Mouse (Mus musculus) embryonic facial prominence, embryonic 14.5 days (tissue): ENCODE measurements around the gene Ankrd49. TPM values are rescaled to one million over a fixed set of nuclear protein-coding genes. Genes with fewer than 3 reads are reported as not detected.

ENCODE experiments used
- ATAC-seq: fragments of 200-750 bp; cut with Nextera tagmentation; 2 replicates; pipeline ENCODE4 v1.8.0; 2017; ENCODE audit warnings: low read depth, moderate number of reproducible peaks, moderate TSS enrichment
- DNase-seq: peaks from one replicate; pipeline ENCODE4 v3.0.0-alpha.2; 2015; ENCODE audit warnings: low spot score
- H3K27ac ChIP-seq: fragments of 300-500 bp; sonication (generic); replicated peaks from 2 replicates; pipeline ENCODE4 v1.5.1; 2014; ENCODE audit warnings: low read depth, mild to moderate bottlenecking, low read length, moderate library complexity
- H3K27me3 ChIP-seq: fragments of 300-500 bp; sonication (generic); replicated peaks from 2 replicates; pipeline ENCODE4 v1.6.1; 2014; ENCODE audit warnings: low read length; ENCODE audit not compliant: control insufficient read depth, insufficient read depth
- H3K36me3 ChIP-seq: fragments of 300-500 bp; sonication (generic); 2 replicates; pipeline ENCODE4 v1.6.1; 2014; ENCODE audit warnings: low read length, mixed read lengths; ENCODE audit not compliant: control insufficient read depth, insufficient read depth
- H3K4me1 ChIP-seq: fragments of 300-500 bp; sonication (generic); 2 replicates; pipeline ENCODE4 v1.6.1; 2014; ENCODE audit warnings: antibody characterized with exemption, low read length; ENCODE audit not compliant: control insufficient read depth, insufficient read depth
- H3K4me2 ChIP-seq: fragments of 300-500 bp; sonication (generic); 2 replicates; pipeline ENCODE4 v1.6.1; 2014; ENCODE audit warnings: low read depth, mild to moderate bottlenecking, low read length, moderate library complexity, mixed read lengths
- H3K4me3 ChIP-seq: fragments of 300-500 bp; sonication (generic); 2 replicates; pipeline ENCODE4 v1.5.1; 2014; ENCODE audit warnings: low read depth, mild to moderate bottlenecking, low read length
- H3K9ac ChIP-seq: fragments of 300-500 bp; sonication (generic); 2 replicates; pipeline ENCODE4 v1.6.1; 2014; ENCODE audit warnings: low read depth, mild to moderate bottlenecking, low read length, moderate library complexity, mixed read lengths
- H3K9me3 ChIP-seq: fragments of 300-500 bp; sonication (generic); 2 replicates; pipeline ENCODE4 v1.6.1; 2016; ENCODE audit warnings: low read length; ENCODE audit not compliant: control insufficient read depth
- WGBS: fragments of 180-500 bp; shearing (Covaris S2); extraction: QIAGEN DNeasy Blood & Tissue Kit; methylation state at CpG from one replicate; pipeline ENCODE4 v1.1.7; 2014; 5-methylcytosine and 5-hydroxymethylcytosine counted together
- polyA plus RNA-seq: library from polyadenylated mRNA; unstranded; fragments of >200 nt; fragmentation: Nextera tagmentation; extraction: Ambion mirVana; gene quantifications from 2 replicates; pipeline ENCODE4 v1.2.1, GENCODE M21; 2014

Gene Ankrd49
- polyA plus RNA-seq, 1 experiment from 2014 or later, result 42.3 TPM

GRCm38 (mm10) chr9:14753947-14754346 lies 30.7 kb downstream of the Ankrd49 start:
- Histone ChIP-seq H3K4me2 (no peak overlapping the region), H3K4me1 (no peaks in the 10 kb centered on the region; the same call in none of the 2 replicates), H3K27ac (no peak overlapping the region), H3K9me3 (no peaks in the 10 kb centered on the region), H3K4me3 (no peak overlapping the region), H3K36me3 (no peaks in the 10 kb centered on the region), H3K9ac (no peak overlapping the region), H3K27me3 (peaks cover 6% of the 10 kb centered on the region; the same call in 1 of the 2 replicates)
- DNase-seq (no peak), ATAC-seq (no peak)

- DNase-seq, result peak; percentile 44
- peak; percentile 66 for ATAC-seq
- WGBS, result 0% methylated on average over 15 of the region's 28 CpGs
- Histone ChIP-seq H3K27me3 (peaks cover 6% of the 10 kb centered on the region; the same call in 1 of the 2 replicates), H3K9ac (peak within 1 kb of the TSS; percentile 73), H3K4me1 (no peaks in the 10 kb centered on the region; the same call in none of the 2 replicates), H3K4me3 (peak within 1 kb of the TSS; percentile 57), H3K36me3 (no peaks in the 10 kb centered on the region), H3K4me2 (peak within 1 kb of the TSS; percentile 91), H3K9me3 (no peaks in the 10 kb centered on the region), H3K27ac (no peak within 1 kb of the TSS)
Measured at GRCm38 (mm10) chr9:14752001-14752522, 32.6 kb downstream of the Ankrd49 start, which contains the start of gene Fut4. Fut4 (minus strand) TSS chr9:14752393.

DNA sequence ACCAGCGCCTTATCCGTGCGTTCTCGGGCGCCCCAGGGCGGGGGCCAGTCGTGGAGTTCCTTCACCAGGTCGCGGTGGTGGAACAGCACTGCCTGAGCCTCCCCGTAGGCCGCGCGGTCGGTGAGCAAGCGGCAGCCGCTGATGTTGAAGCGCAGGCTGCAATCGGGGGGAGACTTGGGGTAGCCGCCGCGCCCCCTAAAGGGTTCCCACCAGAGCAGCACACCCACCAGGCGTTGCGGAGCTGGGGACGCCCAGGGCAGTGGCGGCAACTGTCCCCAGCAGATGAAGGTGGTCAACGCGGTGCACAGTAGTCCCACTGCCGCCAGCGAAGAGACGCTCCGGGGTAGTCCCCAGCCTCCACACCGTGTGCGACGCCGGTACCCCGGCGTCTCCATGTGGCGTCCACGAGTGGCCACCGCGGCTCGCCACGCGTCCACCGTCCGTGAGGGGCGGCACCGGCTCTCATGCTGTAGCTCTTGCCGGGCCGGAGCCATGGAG lies 33.1 kb downstream of the Ankrd49 start:
- Histone ChIP-seq H3K27me3 (peaks cover 6% of the 10 kb centered on the region; the same call in 1 of the 2 replicates), H3K9ac (peak overlapping the region; percentile 73), H3K4me2 (peak overlapping the region; percentile 91), H3K27ac (no peak overlapping the region), H3K4me1 (no peaks in the 10 kb centered on the region; the same call in none of the 2 replicates), H3K4me3 (peak overlapping the region; percentile 57), H3K9me3 (no peaks in the 10 kb centered on the region), H3K36me3 (no peaks in the 10 kb centered on the region)
- ATAC-seq (peak; percentile 55), DNase-seq (peak; percentile 29)
- 1% methylated on average over 28 of the region's 50 CpGs for WGBS

DNA sequence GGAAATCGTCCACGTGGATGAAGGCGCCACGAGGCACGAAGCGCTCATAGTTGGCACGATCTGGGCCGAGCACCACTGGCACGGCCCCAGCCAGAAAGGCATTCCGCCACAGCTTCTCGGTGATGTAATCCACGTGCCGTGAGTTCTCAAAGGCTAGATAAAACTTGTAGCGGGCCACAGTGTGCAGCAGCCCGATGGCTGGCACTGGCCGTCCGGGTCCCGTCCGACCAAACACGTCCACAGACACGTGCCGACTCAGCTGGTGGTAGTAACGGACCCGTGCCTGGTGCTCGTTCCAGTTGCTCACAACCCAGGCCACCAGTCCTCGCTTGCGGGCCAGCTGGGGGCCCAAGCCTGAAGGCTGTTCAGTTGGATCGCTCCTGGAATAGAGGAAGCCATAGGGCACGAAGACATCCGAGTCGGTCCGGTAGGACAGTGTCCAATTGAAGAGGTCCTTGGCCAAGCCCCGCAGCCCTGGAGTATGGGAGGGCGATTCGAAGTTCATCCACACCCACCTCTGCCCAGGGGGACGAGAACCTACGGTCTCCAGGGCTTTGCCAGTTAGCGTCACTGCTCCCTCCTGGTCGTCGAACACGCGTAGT lies 33.7 kb downstream of the Ankrd49 start:
- 58% methylated on average over 42 of the region's 42 CpGs for WGBS
- H3K4me3 ChIP-seq, result peak overlapping the region; percentile 57
- H3K27ac ChIP-seq, result no peak overlapping the region
- no peak for DNase-seq
- H3K4me1 ChIP-seq, result peaks cover 3% of the 10 kb centered on the region
- ATAC-seq, result no peak
- H3K4me2 ChIP-seq, result peak overlapping the region; percentile 91
- H3K9ac ChIP-seq, result peak overlapping the region; percentile 73
- H3K27me3 ChIP-seq, result peaks cover 6% of the 10 kb centered on the region; the same call in 1 of the 2 replicates
- no peaks in the 10 kb centered on the region for H3K9me3 ChIP-seq
- H3K36me3 ChIP-seq, result no peaks in the 10 kb centered on the region

DNA sequence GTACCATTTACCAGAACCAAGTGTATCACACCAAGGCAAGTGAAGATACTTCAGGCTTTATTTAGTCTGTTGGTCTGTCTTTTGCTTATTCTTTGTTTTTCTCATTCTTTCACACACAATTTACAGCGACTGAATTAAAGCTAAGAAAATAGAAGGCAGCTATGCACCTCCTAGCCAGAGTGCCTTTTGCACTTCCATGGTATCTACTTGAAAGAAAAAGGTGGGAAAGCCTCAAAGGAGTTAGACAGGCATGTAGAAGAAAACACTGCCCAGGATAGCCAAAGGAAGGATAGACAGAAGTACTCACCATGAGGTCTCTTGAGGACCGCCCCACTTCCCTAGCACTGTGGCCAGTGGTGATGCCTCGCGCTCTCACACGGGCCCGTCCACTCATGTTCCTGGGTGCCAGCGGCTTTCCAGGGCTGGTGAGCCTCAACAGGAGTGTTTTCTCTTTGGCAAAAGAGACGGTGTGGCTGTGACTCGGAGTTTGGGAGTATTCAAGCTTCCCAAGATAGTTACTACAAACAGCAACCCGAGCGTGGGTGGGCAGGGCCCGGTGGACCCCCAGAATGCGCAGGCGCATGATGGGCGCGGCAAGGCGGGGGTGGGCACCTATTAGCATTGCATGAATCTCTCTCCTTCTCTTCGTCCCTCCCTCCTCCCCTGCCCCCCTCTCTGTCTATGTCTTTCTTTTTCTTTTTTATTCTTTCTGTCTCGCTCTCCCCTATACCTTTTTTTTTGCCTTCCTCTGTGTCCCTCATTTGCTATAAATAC lies 44.3 kb downstream of the Ankrd49 start, which contains the start of gene Piwil4:
TSS of gene Piwil4 (minus strand) at position 583 of the 774 bp plus-strand sequence.
- H3K4me2 ChIP-seq, result no peak within 1 kb of the TSS
- no peak for ATAC-seq
- 84% methylated on average over 18 of the region's 19 CpGs for WGBS
- H3K9ac ChIP-seq, result no peak within 1 kb of the TSS
- H3K4me3 ChIP-seq, result no peak within 1 kb of the TSS
- no peaks in the 10 kb centered on the region for H3K9me3 ChIP-seq
- no peak within 1 kb of the TSS for H3K27ac ChIP-seq
- H3K27me3 ChIP-seq, result no peaks in the 10 kb centered on the region
- no peaks in the 10 kb centered on the region for H3K36me3 ChIP-seq
- no peak for DNase-seq
- no peaks in the 10 kb centered on the region for H3K4me1 ChIP-seq

- 87% methylated on average over 4 of the region's 4 CpGs for WGBS
- H3K27ac ChIP-seq, result no peak overlapping the region
- no peak for DNase-seq
- no peaks in the 10 kb centered on the region for H3K27me3 ChIP-seq
- H3K4me2 ChIP-seq, result no peak overlapping the region
- ATAC-seq, result no peak
- H3K4me3 ChIP-seq, result no peak overlapping the region
- no peak overlapping the region for H3K9ac ChIP-seq
- no peaks in the 10 kb centered on the region for H3K4me1 ChIP-seq
- H3K36me3 ChIP-seq, result no peaks in the 10 kb centered on the region
- H3K9me3 ChIP-seq, result no peaks in the 10 kb centered on the region
Measured at GRCm38 (mm10) chr9:14739498-14740150, 45.0 kb downstream of the Ankrd49 start.

GRCm38 (mm10) chr9:14730941-14731541 lies 53.6 kb downstream of the Ankrd49 start:
- Histone ChIP-seq H3K4me2 (no peak overlapping the region), H3K9ac (no peak overlapping the region), H3K27ac (no peak overlapping the region), H3K27me3 (no peaks in the 10 kb centered on the region), H3K36me3 (no peaks in the 10 kb centered on the region), H3K9me3 (no peaks in the 10 kb centered on the region), H3K4me1 (no peaks in the 10 kb centered on the region), H3K4me3 (no peak overlapping the region)
- ATAC-seq (peak; percentile 67), DNase-seq (peak; percentile 46)
- 24% methylated on average over 9 of the region's 9 CpGs for WGBS
